Mouse (Mus musculus) v-Abl transformed pro-B cells (cell line): ENCODE results near the gene Ccdc54.

Source experiments
- in situ Hi-C, 2 experiments: fragments of 400-800 bp; cut with MboI; formaldehyde crosslinking; loops; one replicate each; pipeline ENCODE4 v1.15.1; 2025; ENCODE audit not compliant: unreplicated experiment in 2 of 2

Ccdc54 gene

DNA sequence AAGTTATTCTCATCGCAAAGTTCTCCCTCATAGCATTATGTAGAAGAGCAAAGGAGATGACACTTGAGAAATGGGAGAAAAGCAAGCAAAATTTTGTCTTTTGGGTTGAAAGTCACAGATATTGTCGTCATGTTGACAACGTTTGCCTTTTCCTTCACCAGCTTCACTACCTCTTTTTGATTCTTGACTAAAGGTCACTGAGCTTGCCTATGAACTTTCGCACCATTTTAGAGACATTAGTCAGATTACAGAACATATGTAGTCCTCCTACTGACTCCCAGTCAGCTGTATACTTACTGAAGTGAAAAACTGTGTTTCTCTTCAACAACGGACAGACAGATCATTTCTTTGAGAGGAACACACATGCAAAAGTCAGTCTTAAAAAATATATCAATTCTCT, 40.0 kb downstream of the Ccdc54 start:
- in situ Hi-C loops = no loop called here

- in situ Hi-C loops = no loop called here
These were observed 48.2 kb downstream of the Ccdc54 start for GRCm38 (mm10) chr16:50542554-50543333.
